Mouse (Mus musculus) small intestine, adult 2 months (tissue): ENCODE measurements around the gene Acot4.
"Not testable (repeated sequence)": the region's sequence is repeated elsewhere in the genome, so short reads cannot be mapped to it uniquely, and the experiment has no call there.

ENCODE experiments used
- CTCF ChIP-seq: fragments of 200-500 bp; IDR thresholded peaks from 2 replicates; pipeline ENCODE4 v1.5.1; 2012; ENCODE audit warnings: low read depth, mild to moderate bottlenecking, control low read depth, inconsistent platforms, low read length, moderate library complexity, mixed read lengths; ENCODE audit not compliant: insufficient replicate concordance, insufficient read length; ENCODE audit errors: extremely low read depth
- POLR2A ChIP-seq: fragments of 200-500 bp; IDR thresholded peaks from 2 replicates; pipeline ENCODE4 v1.6.1; 2012; ENCODE audit warnings: low read depth, mild to moderate bottlenecking, control low read depth, inconsistent platforms, low read length, moderate library complexity

- not testable (repeated sequence) for TF ChIP-seq CTCF, POLR2A
These were observed 15.9 kb upstream of the Acot4 start for GRCm38 (mm10) chr12:84022266-84022665.
